ENCODE assay signal across 22 mouse cellular contexts in genomic region chr9:42844301-42844700, GRCm38 (mm10).
DNase-seq lines count a peak whose midpoint lies in the region; ATAC-seq and TF ChIP-seq lines count a peak whose summit lies in the region.
"Had no signal": no experiment of that assay in that cellular context is flagged by ENCODE, and none has a peak within 500 bp of the region (broad histone marks: within the 10 kb centered on the region; RNA-seq: fewer than 3 reads in every experiment).

No protein-coding gene starts in this region.

- no peak overlapping the region for H3K4me3 ChIP-seq in cerebellum, adult 2 months (replicated peaks; ENCODE audit: insufficient read depth, low read depth, low read length)
- H3K4me3 ChIP-seq: forebrain, embryonic 10.5 days; forebrain, embryonic 13.5 days; hindbrain, embryonic 12.5 days; hindbrain, embryonic 15.5 days; intestine, embryonic 15.5 days had no signal

- TF ChIP-seq POLR2A in cerebellum, adult 2 months (IDR thresholded peaks at IDR 0.05; ENCODE audit: borderline replicate concordance, insufficient read depth, low read length) = no peak

- peak; percentile 17 for DNase-seq in cerebellum, adult 11 months
- peak; percentile 53 to 62 for DNase-seq in cerebellum, adult 2 months
- peak; percentile 52 for DNase-seq in cerebellum, adult 9-11 months
- peak; percentile 61 to 69 for DNase-seq in cerebellum, postnatal 25 days
- no peak for DNase-seq in kidney, adult 18-20 months
- DNase-seq in neural tube, embryonic 10.5 days (ENCODE audit: extremely low spot score, low spot score) = no peak
- DNase-seq: adrenal gland, adult 8-10 months; adrenal gland, postnatal 25 days; embryo, embryonic 11 days; gastrocnemius, postnatal 10 days; gastrocnemius, postnatal 36 days; heart, adult 11 months; kidney, adult 11 months had no signal

- no peak for ATAC-seq in cerebellum, adult (ENCODE audit: insufficient number of reproducible peaks, low FRiP score, low TSS enrichment)
- ATAC-seq in inflammation-experienced regulatory T-cells, adult 6 months = no peak
- ATAC-seq: activated CD4-positive, CD25-positive, alpha-beta regulatory T cell, adult 4 months; forebrain, embryonic 13.5 days; forebrain, embryonic 16.5 days; intestine, embryonic 15.5 days had no signal

- H3K27me3 ChIP-seq in cerebellum, adult 2 months (ENCODE audit: control insufficient read depth, insufficient read depth, low read length) = no peaks in the 10 kb centered on the region
- H3K27me3 ChIP-seq: forebrain, embryonic 13.5 days; hindbrain, embryonic 12.5 days; hindbrain, embryonic 15.5 days; intestine, embryonic 15.5 days had no signal

- H3K27ac ChIP-seq in cerebellum, adult 2 months (ENCODE audit: insufficient read depth, low read length) = no peak overlapping the region
- H3K27ac ChIP-seq: forebrain, embryonic 10.5 days; forebrain, embryonic 13.5 days; hindbrain, embryonic 12.5 days; hindbrain, embryonic 15.5 days; intestine, embryonic 15.5 days had no signal

- H3K4me1 ChIP-seq in cerebellum, adult 2 months (ENCODE audit: control insufficient read depth, insufficient read depth, low read length) = no peaks in the 10 kb centered on the region
- H3K4me1 ChIP-seq: intestine, embryonic 15.5 days had no signal

- no peak for TF ChIP-seq CTCF in cerebellum, adult 2 months (IDR thresholded peaks at IDR 0.05; ENCODE audit: borderline replicate concordance, insufficient read depth, low read depth, low read length)

- 49% methylated on average over 5 of the region's 5 CpGs for WGBS in cerebellum, adult 2 months

Comparison
In these comparisons a context has a peak if more than half of its experiments do, and no peak if none do; other contexts are left out.
1. DNase-seq: peak in cerebellum, adult 11 months (single experiment), cerebellum, adult 2 months (2 of 2), cerebellum, adult 9-11 months (single experiment) and cerebellum, postnatal 25 days (2 of 2); none in kidney, adult 18-20 months (single experiment) and neural tube, embryonic 10.5 days (single experiment).